Mouse (Mus musculus): Measurements from ENCODE around the gene Nfkbid.
"Not testable (repeated sequence)": the region's sequence is repeated elsewhere in the genome, so short reads cannot be mapped to it uniquely, and the experiment has no call there.

The Nfkbid gene

GRCm38 (mm10) chr7:30464816-30465300 lies 43.3 kb downstream of the Nfkbid start:
- DNase-seq (ENCODE audit: low spot score in 2 of 2), result no peak

- no peak for DNase-seq (ENCODE audit: low spot score in 2 of 2)
Measured at GRCm38 (mm10) chr7:30472411-30472810, 50.9 kb downstream of the Nfkbid start.

- no peak for DNase-seq (ENCODE audit: low spot score in 2 of 2)
Measured at GRCm38 (mm10) chr7:30474999-30475398, 53.5 kb downstream of the Nfkbid start.

- not testable (repeated sequence) for DNase-seq (ENCODE audit: low spot score in 2 of 2)
Measured at GRCm38 (mm10) chr7:30476136-30476535, 54.6 kb downstream of the Nfkbid start.

- peak in 1 of 2 experiments; percentile 64 for DNase-seq (ENCODE audit: low spot score in 2 of 2)
Measured at GRCm38 (mm10) chr7:30477415-30478381, 56.2 kb downstream of the Nfkbid start.
